Mouse (Mus musculus) cerebellum, postnatal 4 days (tissue): ENCODE results near the gene Spef1.
"Not testable (repeated sequence)": the region's sequence is repeated elsewhere in the genome, so short reads cannot be mapped to it uniquely, and the experiment has no call there.

Source experiments
- DNase-seq, 2 experiments: peaks; one replicate each; pipeline ENCODE4 v3.0.0; 2022; ENCODE audit warnings: low spot score in 2 of 2, mixed read lengths in 1 of 2

Spef1 gene

DNA sequence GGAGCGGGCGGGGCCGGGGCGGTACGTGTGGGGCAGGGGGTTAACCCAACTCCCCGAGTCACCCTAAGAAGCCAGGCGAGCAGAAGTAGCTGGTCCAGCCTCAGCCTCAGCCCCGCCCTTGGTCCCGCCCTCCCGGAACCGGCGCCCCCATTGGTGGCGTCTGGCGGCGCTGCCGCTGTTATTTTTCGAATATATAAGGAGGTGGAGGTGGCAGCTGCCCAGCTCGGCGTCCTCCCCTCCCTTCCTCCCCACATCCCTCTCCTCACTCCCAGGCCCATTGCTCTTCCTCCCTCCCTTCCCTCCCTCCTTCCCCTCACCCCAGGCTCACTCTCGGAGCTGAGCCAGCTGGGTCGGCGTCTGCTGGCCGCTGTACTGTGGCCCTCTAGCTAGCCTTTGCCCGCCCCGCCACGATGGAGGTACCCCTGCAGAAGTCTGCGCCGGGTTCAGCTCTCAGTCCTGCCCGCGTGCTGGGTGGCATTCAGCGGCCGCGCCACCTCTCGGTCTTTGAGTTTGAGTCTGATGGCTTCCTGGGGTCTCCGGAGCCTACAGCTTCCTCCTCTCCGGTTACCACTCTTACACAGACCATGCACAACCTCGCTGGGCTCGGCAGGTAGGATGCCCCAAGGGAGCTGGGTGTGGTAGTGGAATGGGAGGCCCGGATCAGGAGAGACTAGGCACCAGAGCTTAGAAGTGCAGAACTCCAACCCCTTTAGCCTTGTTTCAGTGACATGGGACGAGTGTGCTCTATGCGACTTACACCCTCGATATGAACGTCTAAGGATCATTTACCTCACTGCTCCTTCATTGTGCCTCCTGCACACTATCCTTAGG, at the start of gene Spef1, which contains the start of gene Cdc25b:
TSS of gene Spef1 (minus strand) at position 512 of the 831 bp plus-strand sequence.
TSS of gene Cdc25b (plus strand) at position 179 of the 831 bp plus-strand sequence.
- peak; percentile 63 to 82 for DNase-seq

DNA sequence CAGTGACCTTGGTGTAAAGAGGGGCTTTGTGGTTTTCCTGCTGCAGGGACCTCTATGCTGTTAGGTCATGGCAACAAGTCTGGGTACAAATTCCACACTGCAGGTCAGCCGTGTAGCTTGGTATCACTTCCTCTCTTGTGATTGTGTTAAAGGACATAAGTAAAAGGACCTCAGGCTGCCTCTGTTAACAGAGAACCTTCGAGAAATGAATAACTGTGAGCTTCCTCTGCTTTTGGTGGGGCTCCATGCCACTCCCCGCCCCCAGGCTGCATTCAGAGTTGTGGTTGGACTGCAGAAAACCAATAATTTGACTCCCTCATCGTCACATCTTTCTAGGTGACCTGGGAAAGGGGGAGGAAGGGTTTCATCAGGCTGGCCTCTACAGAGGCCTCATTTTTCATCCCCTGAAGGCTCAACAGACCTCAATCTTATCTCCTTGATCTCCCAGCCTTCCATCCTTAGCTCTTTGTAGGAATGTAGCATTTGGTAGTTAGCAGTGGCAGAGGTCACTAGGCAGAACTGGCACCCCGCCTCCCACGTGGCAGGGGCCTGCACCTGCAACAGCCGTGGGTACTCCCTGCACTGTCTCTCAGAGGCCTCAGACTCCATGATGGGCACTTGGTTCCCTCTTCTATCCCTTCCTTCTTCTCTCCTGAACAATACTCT, 48.0 kb upstream of the Spef1 start:
- no peak for DNase-seq

DNA sequence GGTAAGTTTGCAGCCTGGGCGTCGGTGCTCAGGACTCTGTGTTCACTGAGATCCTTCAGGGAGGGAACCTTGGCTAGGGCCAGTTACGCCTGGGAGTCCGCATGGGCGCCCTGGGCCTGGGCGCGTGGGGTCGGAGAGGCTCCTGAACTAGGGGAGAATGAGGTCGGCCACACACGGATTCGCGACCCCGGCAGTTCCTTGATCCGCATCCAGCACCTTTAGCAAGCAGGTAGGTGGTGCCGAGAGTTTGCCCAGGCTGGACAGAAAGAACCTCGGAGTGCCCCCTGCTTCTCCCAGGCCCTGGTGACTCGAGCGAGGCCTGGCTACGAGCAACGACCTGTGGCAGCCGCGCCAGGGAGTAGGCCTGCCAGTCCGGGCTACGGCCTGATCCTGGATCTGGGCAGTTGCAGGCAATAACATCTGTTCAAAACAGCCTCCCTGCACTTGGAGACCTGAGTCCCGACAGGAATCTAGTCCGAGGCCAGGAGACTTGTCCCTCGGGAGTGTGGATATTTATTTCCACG, 47.1 kb upstream of the Spef1 start:
- DNase-seq, result peak in 1 of 2 experiments; percentile 10

DNA sequence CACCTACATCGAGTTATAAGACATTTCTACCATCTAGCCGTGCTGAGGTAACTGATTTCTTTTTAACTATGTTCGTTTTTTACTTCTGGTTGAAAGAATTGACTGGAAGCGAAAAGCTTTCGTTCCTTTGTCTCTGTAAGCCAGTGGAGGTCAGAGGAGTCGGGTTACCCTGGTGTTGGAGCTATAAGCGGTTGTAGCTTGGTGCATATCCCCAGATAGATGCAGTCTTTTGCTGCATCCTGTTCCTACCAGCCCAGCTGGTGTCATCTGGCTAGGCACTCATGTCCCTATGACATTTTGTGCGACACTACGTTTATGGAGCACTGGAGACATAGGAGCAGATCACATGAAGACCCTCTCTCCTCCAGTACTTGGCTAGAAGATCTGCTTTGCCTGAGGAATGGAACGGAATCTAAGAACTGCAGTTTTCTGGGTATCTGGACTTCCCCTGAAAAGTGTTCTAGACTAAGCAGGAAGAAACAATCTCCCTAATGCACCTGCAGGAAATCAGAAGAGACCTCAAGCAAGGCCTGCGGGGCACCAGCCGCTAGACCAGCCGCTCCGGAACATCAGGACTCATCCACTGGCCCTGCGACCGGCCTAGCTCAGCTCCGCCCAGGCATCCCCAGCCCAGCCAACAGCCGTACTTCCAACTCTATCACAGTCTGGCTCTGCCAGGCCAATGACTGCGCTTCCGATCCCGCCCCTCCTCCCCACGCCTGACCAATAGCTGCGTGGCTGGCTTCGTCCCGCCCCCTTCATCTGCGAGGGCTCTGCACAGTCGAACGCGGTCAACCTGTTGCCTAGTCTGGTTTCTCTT, 46.4 kb upstream of the Spef1 start, which contains the start of gene Mavs:
TSS of gene Mavs (plus strand) at position 757 of the 820 bp plus-strand sequence.
- peak; percentile 82 to 91 for DNase-seq

DNA sequence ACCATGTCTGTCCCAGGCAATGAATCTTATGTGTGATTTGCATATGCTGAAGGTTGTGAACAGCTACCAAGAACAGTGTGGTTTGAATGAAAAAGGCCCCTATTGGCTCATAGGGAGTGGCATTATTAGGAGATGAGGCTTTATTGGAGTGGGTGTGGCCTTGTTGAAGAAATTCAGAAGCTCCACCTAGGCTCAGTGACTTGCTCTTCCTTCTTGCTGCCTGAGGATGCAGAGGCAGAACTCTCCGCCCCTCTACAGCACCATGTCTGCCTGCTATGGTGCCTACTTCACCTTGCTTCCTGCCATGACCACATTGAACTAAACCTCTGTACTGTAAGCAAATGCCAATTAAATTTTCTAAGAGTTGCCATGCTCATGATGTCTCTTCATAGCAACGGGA, 45.5 kb upstream of the Spef1 start:
- no peak for DNase-seq

DNA sequence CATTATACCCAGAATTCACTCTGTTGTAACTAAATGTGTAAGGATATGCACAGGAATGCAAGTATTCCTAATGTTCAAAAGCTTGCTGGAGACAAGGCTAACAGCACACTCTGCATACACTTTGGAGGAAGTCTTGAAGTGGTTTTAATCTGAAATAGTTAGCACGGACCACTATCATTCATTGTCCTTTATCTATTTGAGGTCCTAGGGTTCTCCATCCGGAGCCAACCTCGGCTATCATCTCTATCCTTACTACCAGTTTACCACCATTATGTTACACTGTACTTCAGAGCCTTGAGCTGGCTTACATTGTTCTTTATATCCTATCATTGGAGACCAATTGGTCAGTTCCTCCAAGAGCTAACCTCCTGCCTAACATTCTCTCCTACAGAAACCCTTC, 40.2 kb upstream of the Spef1 start:
- no peak for DNase-seq

DNA sequence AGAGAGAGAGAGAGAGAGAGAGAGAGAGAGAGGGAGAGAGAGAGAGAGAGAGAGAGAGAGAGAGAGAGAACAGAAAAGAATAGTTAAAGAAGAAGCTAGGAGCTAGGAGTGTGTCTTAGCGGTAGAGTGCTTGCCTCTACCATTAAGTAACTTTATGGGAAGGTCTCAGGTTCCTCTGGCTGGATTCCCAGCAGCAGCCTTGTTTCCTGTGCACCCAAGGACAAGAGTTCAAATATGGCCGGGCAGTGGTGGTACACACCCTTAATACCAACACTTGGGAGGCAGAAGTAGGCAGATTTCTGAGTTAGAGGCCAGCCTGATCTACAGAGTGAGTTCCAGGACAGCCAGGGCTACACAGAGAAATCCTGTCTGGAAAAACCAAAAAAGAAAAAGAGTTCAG, 39.6 kb upstream of the Spef1 start:
- not testable (repeated sequence) for DNase-seq

DNA sequence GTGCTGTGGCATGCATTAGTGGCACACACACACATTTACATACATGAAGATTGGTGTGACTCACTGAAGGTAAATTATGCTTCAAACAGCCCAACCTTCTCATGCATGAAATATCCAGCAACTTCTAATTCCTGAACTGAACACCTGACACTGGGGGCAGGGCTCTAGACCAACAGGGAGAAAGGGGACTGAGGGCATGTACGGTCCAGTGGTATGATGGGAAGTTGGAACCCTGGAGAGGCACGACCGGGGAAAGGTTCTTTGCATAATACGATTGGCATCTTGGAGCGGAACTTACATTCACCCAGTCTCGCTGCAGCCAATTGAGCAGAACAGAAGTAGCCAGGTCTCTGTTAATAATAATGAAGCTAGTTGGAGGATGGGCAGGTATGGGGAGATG, 38.1 kb upstream of the Spef1 start:
- DNase-seq, result no peak

DNA sequence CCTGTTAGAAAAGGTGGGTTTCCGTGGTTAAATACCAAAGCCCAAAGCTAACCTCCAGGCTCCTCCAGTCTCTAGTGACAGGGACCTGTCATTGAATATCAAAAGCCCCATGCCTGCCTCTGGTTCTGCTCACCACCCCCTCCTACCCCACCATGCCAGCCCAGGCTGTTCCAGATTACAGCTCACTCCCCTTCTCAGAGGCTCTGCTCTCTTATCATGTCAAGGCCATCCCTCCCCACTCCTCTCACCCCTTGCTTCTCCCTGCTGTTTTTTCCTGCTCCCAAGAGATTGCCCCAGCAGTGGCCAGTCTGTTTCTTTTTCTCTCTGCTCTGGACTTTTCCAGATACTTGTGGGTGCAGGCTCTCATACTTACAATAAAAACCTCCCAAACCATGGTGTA, 36.5 kb upstream of the Spef1 start:
- DNase-seq, result no peak

DNA sequence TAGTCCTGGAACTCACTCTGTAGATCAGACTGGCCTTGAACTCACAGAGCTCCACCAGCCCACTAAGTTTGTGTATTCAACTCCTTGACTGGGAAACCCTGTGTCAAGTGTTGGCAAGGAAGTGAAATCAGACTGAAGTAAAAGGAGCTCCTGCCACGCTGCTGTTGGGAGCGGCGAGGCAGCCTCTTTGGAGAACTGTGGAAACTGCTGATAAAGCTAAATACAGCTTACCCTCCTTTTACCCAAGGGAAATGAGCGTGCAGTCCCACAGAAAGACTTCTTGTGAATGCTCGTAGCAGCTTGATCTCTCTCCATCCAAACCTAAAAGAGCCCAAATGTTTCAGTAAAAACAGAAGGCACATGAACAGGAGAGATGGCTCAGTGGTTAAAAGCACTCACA, 35.5 kb upstream of the Spef1 start:
- DNase-seq, result no peak

DNA sequence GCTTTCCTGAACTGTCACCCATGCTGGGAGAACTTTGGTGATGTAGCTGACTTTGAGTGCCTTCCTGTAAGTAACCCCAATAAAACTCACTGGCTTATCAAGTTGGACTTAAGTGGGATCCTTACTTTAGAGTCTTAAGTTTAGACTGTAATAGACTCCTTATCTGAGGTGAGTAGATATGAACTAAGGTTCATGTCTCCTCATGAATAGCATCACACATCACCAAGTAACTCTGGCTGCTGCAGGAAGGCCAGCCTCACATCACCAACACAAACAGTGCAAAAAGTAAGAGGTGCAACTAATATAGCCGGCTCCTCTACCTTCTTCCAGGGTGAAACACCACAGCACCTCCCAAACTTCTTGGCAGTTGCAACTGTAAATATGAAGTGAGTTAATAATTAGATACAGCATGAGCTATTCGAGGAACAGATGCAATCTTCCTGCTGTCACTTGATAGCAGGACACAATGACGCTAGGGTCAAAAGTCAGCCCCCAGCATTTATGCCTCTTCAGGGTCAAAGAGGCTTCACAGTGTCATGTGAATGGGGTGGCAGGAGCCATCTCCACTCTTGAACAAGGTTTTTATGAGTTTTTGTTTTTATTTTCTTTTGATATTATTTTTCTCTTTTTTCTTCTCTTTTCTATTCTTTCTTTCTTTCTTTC, 34.9 kb upstream of the Spef1 start:
- no peak for DNase-seq

DNA sequence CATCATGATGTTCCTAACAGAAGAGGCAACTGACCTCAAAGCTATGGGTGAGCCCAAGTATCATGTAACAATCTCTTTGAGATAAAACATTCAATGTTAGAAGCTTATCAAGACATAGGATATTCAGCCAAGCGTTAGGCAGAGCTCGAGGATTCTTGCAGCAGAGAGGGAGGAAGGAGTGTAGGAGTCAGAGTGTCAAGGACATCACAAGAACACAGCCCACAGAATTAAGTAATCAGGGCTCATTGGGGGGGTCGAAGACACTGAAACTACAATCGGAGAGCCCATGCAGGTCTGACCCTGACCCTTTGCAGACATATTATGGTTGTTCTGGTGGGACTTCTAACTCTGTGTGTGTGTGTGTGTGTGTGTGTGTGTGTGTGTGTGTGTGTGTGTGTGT, 32.9 kb upstream of the Spef1 start:
- no peak for DNase-seq

DNA sequence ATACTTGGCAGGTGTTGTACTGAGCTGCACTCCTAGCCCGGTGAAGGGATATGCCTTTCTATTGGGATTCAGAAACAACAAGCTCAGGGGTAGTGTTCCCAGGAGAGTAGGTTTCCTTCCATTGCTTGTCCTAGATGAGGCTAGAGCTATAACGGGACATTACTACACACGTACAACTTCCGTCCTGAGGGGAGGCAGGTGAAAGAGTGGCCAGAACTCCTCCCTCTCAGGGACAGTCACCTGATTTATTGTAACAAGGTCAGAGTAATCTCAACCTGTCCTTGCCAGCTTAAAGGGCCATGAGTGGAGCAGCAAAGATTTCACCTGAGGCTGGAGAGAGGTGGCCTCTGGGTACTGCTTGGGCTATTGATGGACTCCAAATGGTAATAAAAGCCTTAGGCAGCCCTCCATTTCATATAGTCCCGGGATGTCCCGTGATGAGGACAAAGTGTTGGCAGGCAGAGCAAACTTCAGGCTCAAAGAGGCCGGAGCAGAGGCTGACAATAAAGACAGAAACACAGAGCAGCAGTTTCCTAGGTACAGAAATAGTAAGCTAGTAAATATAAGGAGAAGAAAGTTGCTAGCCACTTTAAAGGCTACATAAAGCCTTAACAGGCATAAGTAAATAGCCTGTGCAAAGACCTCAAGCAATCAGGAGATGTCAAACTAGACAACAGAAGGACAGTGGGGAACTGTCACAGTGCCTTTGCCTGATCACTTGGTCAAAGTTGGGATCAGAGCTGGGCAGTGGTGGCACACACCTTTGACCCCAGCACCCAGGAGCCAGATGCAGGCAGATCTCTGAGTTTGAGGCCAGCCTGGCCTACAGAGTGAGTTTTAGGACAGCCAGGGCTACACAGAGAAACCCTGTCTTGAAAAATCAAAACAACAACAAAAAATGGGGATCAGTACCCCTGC, 29.1 kb upstream of the Spef1 start:
- no peak for DNase-seq

DNA sequence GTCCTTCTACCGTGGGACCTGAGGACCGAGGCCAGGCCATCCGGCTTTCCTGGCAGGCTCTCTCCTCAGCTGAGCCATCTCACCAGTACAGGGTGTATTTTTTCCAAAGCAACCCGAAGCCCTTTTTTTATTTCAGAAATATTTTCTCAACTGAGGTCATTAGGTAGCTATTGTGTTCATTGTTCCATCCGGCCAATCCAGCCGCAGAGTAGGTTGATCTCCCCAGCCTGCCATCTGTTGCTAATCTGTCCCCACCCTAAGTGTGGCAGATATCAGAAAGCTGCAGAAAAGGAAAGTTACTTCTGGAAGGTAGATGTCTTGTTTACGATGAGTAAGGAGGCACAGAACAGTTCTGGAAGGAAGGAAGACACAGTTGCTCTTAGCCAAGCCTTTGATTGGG, 26.7 kb upstream of the Spef1 start:
- no peak for DNase-seq

DNA sequence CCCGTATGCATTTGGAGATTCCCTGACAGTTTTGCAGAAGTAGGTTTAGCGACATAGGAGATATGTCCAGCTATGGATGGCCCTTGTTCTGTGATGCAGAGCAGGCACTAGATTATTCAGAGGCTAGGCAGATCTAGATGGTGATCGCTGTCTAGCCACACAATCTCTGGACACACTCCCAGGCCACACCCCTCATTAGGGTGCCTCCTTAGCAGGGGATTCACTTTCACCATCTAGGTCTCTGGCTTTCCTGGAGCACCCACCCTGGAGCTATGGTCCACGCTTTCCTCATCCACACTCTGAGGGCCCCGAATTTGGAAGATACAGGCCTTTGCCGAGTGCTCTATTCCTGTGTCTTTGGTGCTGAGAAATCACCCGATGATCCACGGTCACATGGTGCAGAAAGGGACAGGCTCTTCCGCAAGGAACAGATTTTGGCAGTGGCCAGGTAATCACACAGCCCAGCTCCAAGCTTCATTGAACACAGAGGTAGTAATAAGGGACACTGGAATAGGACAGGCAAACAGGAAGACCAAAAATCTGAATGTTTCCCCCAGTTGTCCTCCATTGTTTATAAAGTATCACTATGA, 24.0 kb upstream of the Spef1 start:
- no peak for DNase-seq

DNA sequence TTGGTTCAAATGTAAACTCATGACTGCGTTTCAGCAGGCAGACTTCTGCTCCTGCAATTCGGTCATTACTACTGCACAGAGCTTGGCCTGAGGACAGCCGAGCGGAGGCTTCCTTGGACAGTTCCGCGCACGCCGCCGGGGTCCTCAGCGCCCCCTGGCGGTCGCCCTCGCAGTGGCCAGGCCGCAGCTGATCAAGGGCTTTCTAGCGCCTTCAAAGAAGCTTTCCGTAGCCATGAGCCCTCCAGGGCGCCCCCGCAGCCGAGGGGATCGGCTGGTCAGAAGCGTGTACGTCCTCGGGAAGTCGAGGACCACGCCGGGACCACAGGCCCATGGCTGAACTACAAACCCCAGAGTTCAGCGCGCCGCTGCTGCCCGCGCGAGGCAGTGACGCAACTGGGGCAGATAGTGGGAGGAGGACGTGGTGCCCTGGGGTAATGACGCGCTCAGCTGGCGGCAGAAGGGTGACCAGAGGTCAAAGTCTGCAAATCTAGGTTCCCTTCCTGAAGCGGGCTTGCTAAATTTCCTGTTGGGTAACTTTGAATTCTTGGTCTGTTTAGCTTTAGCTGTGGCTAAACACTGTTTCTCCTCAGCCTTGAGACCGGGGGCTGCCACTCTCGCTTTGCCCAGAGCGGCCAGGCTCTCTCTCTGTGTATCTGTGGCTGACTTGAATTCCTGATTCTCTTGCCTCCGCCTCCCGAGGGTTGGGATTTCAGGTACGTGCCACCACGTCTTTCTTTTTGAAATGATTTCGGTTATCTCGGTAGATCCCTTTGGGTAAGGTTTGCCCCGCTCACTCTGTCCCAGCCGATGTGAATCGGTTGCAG, 23.1 kb upstream of the Spef1 start:
- DNase-seq, result peak; percentile 88 to 91

DNA sequence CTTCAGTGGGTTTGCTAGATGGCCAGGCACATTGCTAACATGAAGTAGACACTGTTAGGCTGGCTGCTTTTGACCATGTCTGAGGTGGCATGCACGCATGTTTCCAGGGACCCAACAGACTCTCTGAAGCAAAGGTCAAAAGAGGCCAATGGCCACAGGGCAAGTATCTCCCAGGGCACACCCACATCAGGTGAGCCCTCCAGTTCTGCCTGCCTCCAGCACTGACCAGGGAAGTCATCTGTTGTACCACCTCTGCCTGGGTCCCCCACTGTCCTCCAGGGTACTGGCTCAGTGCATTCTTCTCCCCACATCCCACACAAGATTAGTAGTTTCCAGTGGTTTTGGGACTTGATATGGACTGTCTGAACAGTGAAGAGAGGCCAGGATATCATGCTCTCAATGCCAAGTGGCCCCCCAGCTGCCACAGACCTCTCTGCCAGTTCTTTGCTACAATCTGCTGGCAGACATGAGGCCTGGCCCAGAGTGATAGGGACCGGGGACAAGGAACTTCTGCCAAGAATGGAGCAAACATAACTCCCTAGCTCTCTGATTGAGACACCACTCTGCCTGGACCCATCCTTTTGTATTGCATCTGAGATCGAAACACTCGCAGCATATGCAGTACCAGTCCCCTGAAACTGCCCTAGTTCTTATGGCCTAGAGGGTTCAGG, 22.2 kb upstream of the Spef1 start:
- DNase-seq, result peak in 1 of 2 experiments; percentile 16

DNA sequence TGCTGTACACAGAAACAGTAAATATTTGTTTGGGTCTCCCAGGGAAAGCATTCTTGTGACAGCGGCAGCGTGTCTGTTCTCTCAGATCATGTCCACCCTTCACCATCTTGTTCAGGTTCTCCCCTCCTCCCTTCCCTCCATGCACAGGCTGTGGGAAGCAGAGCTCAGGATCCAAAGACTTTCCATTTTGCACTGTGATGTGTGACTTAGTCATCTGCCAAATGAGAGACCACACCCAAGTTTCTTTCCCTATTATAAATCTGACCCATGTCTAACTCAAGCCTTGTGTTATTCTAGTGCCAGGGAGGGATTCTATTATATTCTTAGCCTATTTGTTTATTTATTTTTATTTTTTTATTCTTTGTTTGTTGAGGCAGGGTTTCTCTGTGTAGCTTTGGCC, 21.3 kb upstream of the Spef1 start:
- no peak for DNase-seq
